In genomic region chr14:86489872-86490631, GRCm38 (mm10) we compare ENCODE assay signal across 10 mouse cellular contexts.
A peak's percentile ranks its signal among the peaks of the same experiment; 100 is the strongest.
DNase-seq lines count a peak whose midpoint lies in the region; ATAC-seq and TF ChIP-seq lines count a peak whose summit lies in the region.
"Had no signal": no experiment of that assay in that cellular context is flagged by ENCODE, and none has a peak within 500 bp of the region (broad histone marks: within the 10 kb centered on the region; RNA-seq: fewer than 3 reads in every experiment).

No protein-coding gene starts in this region.

- H3K4me3 ChIP-seq in kidney, embryonic 16.5 days (ENCODE audit: low read length) = no peak overlapping the region
- no peak overlapping the region for H3K4me3 ChIP-seq in hindbrain, postnatal 0 days (ENCODE audit: low read length)

- no peaks in the 10 kb centered on the region for H3K36me3 ChIP-seq in kidney, embryonic 16.5 days (ENCODE audit: insufficient read depth, low read length)
- no peaks in the 10 kb centered on the region for H3K36me3 ChIP-seq in hindbrain, postnatal 0 days (ENCODE audit: insufficient read depth, low read length)

- 0 out of 2 replicates have a peak, but pooled peaks cover 5% of the 10 kb centered on the region for H3K4me1 ChIP-seq in kidney, embryonic 16.5 days (ENCODE audit: insufficient read depth, low read length)
- H3K4me1 ChIP-seq in hindbrain, postnatal 0 days (ENCODE audit: insufficient read depth, low read length) = peaks cover 18% of the 10 kb centered on the region; the same call in 1 of the 2 replicates

- ATAC-seq in kidney, embryonic 16.5 days (ENCODE audit: low FRiP score, low TSS enrichment) = no peak
- peak; percentile 61 for ATAC-seq in hindbrain, postnatal 0 days
- ATAC-seq: intestine, postnatal 0 days had no signal

- peak overlapping the region; percentile 37; the same call in 1 of the 2 replicates for H3K27ac ChIP-seq in kidney, embryonic 16.5 days (ENCODE audit: low read length)
- H3K27ac ChIP-seq in hindbrain, postnatal 0 days = peak overlapping the region; percentile 72

- no peaks in the 10 kb centered on the region for H3K9me3 ChIP-seq in kidney, embryonic 16.5 days (ENCODE audit: low read length)
- H3K9me3 ChIP-seq in hindbrain, postnatal 0 days (ENCODE audit: low read length) = no peaks in the 10 kb centered on the region

- no peak overlapping the region for H3K9ac ChIP-seq in kidney, embryonic 16.5 days (replicated peaks; ENCODE audit: low read length)
- H3K9ac ChIP-seq in hindbrain, postnatal 0 days (replicated peaks; ENCODE audit: low read length) = no peak overlapping the region

- H3K27me3 ChIP-seq in kidney, embryonic 16.5 days (ENCODE audit: insufficient read depth, low read length) = no peaks in the 10 kb centered on the region
- H3K27me3 ChIP-seq in hindbrain, postnatal 0 days (ENCODE audit: insufficient read depth, low read length) = no peaks in the 10 kb centered on the region

- WGBS in kidney, embryonic 16.5 days = 60% methylated on average over 13 of the region's 13 CpGs
- 29% methylated on average over 13 of the region's 13 CpGs for WGBS in hindbrain, postnatal 0 days

- DNase-seq in cerebellum, postnatal 10 days = peak; percentile 46 to 56
- DNase-seq in cerebellum, adult 8-10 months = no peak
- no peak for DNase-seq in kidney, adult 11 months
- DNase-seq in hindbrain, postnatal 0 days (ENCODE audit: low spot score) = peak; percentile 55
- DNase-seq in mesoderm, embryonic 11.5 days (ENCODE audit: low read depth, low spot score) = peak; percentile 33
- no peak for DNase-seq in adrenal gland, postnatal 14 days
- DNase-seq in urinary bladder, postnatal 14 days (ENCODE audit: low spot score) = no peak
- DNase-seq: adrenal gland, postnatal 25 days had no signal

- H3K4me2 ChIP-seq in kidney, embryonic 16.5 days (replicated peaks; ENCODE audit: low read depth, low read length) = no peak overlapping the region
- peak overlapping the region; percentile 25; the same call in 1 of the 2 replicates for H3K4me2 ChIP-seq in hindbrain, postnatal 0 days (ENCODE audit: low read depth, low read length)

- TF ChIP-seq CTCF in hindbrain, postnatal 0 days (IDR thresholded peaks at IDR 0.05; ENCODE audit: low read depth) = peak; percentile 0; the same call in 1 of the 2 replicates

Comparison
In these comparisons a context has a peak if more than half of its experiments do, and no peak if none do; other contexts are left out.
1. DNase-seq: peak in cerebellum, postnatal 10 days (2 of 2), hindbrain, postnatal 0 days (single experiment) and mesoderm, embryonic 11.5 days (single experiment); none in cerebellum, adult 8-10 months (single experiment), kidney, adult 11 months (single experiment), adrenal gland, postnatal 14 days (single experiment) and urinary bladder, postnatal 14 days (single experiment).